Mouse (Mus musculus) hindbrain, embryonic 14.5 days (tissue): ENCODE measurements around the gene Mrps18a. TPM values are rescaled to one million over a fixed set of nuclear protein-coding genes. Genes with fewer than 3 reads are reported as not detected.
A peak's percentile ranks its signal among the peaks of the same experiment; 100 is the strongest.

Experiments used
- ATAC-seq: fragments of 200-750 bp; cut with Nextera tagmentation; 2 replicates; pipeline ENCODE4 v1.8.0; 2017; ENCODE audit warnings: moderate number of reproducible peaks, mild to moderate bottlenecking, moderate TSS enrichment, moderate library complexity; ENCODE audit not compliant: low FRiP score
- DNase-seq: peaks from one replicate; pipeline ENCODE4 v3.0.0-alpha.2; 2015; ENCODE audit warnings: low spot score
- H3K27ac ChIP-seq: fragments of 300-500 bp; sonication (generic); 2 replicates; pipeline ENCODE4 v1.5.1; 2014; ENCODE audit warnings: mild to moderate bottlenecking, moderate library complexity
- H3K27me3 ChIP-seq: fragments of 300-500 bp; sonication (generic); 2 replicates; pipeline ENCODE4 v1.6.1; 2014; ENCODE audit warnings: mild to moderate bottlenecking, low read length, mixed read lengths; ENCODE audit not compliant: control insufficient read depth, insufficient read depth
- H3K36me3 ChIP-seq: fragments of 300-500 bp; sonication (generic); replicated peaks from 2 replicates; pipeline ENCODE4 v1.6.1; 2014; ENCODE audit not compliant: control insufficient read depth, insufficient read depth
- H3K4me1 ChIP-seq: fragments of 300-500 bp; sonication (generic); replicated peaks from 2 replicates; pipeline ENCODE4 v1.6.1; 2014; ENCODE audit warnings: antibody characterized with exemption, low read length, mixed read lengths; ENCODE audit not compliant: control insufficient read depth, insufficient read depth
- H3K4me2 ChIP-seq: fragments of 300-500 bp; sonication (generic); replicated peaks from 2 replicates; pipeline ENCODE4 v1.6.1; 2014; ENCODE audit warnings: mild to moderate bottlenecking, moderate library complexity
- H3K4me3 ChIP-seq: fragments of 300-500 bp; sonication (generic); replicated peaks from 2 replicates; pipeline ENCODE4 v1.5.1; 2014; ENCODE audit warnings: mild to moderate bottlenecking, low read length
- H3K9ac ChIP-seq: fragments of 300-500 bp; sonication (generic); 2 replicates; pipeline ENCODE4 v1.6.1; 2014
- H3K9me3 ChIP-seq: fragments of 300-500 bp; sonication (generic); 2 replicates; pipeline ENCODE4 v1.6.1; 2016; ENCODE audit warnings: low read length; ENCODE audit not compliant: control insufficient read depth
- WGBS: fragments of 180-500 bp; shearing (Covaris S2); extraction: QIAGEN DNeasy Blood & Tissue Kit; methylation state at CpG from one replicate; pipeline ENCODE4 v1.1.7; 2014; 5-methylcytosine and 5-hydroxymethylcytosine counted together
- polyA plus RNA-seq: library from polyadenylated mRNA; unstranded; fragments of >200 nt; fragmentation: Nextera tagmentation; extraction: Ambion mirVana; gene quantifications from 2 replicates; pipeline ENCODE4 v1.2.1, GENCODE M21; 2014

The Mrps18a gene
- polyA plus RNA-seq, 1 experiment from 2014 or later, result 148 TPM

DNA sequence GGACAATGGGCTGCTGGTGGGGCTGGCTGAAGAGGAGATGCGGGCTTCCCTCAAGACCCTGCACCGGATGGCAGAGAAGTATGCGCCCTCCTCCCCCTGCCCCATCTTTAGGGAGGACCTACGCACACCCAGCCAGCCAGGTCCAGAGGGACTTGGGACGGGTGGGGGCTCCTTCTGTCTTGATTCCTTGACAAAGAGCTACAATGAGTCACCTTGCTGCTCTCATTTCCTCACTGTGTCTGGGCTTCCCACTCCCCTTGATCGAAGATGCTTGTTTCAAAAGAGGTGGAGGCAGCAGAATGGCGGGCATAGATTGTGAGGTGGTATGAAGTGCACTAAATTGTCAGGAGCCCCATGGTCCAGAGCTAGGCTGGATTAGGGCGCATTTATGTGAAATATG, 53.5 kb downstream of the Mrps18a start:
- DNase-seq (no peak), ATAC-seq (no peak)
- Histone ChIP-seq H3K9ac (no peak overlapping the region), H3K27me3 (no peaks in the 10 kb centered on the region), H3K27ac (no peak overlapping the region), H3K4me1 (peaks cover 12% of the 10 kb centered on the region), H3K9me3 (no peaks in the 10 kb centered on the region), H3K4me2 (no peak overlapping the region), H3K4me3 (no peak overlapping the region), H3K36me3 (peaks cover 62% of the 10 kb centered on the region)
- 95% methylated on average over 8 of the region's 8 CpGs for WGBS

DNA sequence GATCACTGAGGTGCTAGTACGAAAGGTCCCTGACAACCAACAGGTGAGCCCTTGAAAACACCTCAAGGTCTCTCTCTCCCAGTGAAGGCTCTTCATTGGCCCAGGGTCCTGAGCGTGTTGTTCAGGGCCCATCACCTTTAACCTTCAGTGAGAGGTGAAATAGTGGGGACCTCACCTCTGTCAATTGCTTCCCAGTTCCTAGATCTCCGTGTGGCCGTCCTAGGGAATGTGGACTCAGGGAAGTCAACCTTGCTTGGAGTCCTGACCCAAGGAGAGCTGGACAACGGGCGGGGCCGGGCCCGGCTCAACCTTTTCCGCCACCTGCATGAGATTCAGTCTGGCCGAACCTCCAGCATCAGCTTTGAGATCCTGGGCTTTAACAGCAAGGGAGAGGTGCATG, 54.0 kb downstream of the Mrps18a start:
- no peak overlapping the region for H3K4me2 ChIP-seq
- ATAC-seq (no peak), DNase-seq (no peak)
- H3K36me3 ChIP-seq, result peaks cover 66% of the 10 kb centered on the region
- no peak overlapping the region for H3K27ac ChIP-seq
- H3K9me3 ChIP-seq, result no peaks in the 10 kb centered on the region
- H3K27me3 ChIP-seq, result no peaks in the 10 kb centered on the region
- no peak overlapping the region for H3K4me3 ChIP-seq
- H3K9ac ChIP-seq, result no peak overlapping the region
- 93% methylated on average over 10 of the region's 10 CpGs for WGBS
- peaks cover 11% of the 10 kb centered on the region for H3K4me1 ChIP-seq

- Histone ChIP-seq H3K4me3 (no peak overlapping the region), H3K27me3 (no peaks in the 10 kb centered on the region), H3K9ac (no peak overlapping the region), H3K9me3 (no peaks in the 10 kb centered on the region), H3K4me1 (peaks cover 9% of the 10 kb centered on the region), H3K27ac (no peak overlapping the region), H3K4me2 (no peak overlapping the region), H3K36me3 (peaks cover 69% of the 10 kb centered on the region)
- ATAC-seq, result no peak
- WGBS, result 90% methylated on average over 12 of the region's 12 CpGs
- no peak for DNase-seq
Observed at GRCm38 (mm10) chr17:46165460-46165859, 54.7 kb downstream of the Mrps18a start.

DNA sequence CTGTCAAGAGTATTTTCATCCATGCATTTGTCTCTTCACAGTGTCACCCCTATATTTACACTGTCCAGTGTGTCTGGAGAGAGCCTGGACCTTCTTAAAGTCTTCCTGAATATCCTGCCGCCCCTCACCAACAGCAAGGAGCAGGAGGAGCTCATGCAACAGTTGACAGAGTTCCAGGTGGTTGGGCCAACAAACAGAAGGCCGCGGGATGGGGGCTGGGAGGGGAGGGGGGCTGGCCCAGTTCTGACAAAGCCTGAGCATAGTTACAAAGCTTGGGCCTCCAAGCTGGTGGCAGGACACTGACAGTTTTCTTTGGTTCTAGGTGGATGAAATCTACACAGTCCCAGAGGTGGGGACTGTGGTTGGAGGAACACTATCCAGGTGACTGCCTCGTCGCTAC, 55.5 kb downstream of the Mrps18a start:
- peaks cover 75% of the 10 kb centered on the region for H3K36me3 ChIP-seq

DNA sequence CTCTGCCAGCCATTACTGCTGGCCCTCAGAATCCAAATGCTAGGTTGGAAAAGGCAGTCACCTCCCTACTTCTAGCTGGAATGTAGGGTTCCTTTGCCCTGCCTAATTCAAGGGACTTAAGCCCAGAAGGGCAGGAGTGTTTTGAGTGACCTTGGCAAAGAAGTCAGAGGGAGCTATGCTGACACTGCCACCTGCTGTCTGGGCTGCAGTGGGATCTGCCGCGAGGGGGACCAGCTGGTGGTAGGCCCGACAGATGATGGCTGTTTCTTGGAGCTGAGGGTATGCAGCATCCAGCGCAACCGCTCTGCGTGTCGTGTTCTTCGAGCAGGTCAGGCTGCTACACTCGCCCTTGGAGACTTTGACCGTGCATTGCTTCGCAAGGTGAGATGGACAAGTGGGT, 56.2 kb downstream of the Mrps18a start:
- DNase-seq (no peak), ATAC-seq (no peak)
- Histone ChIP-seq H3K9ac (no peak overlapping the region), H3K9me3 (no peaks in the 10 kb centered on the region), H3K27me3 (no peaks in the 10 kb centered on the region), H3K4me3 (no peak overlapping the region), H3K36me3 (peaks cover 81% of the 10 kb centered on the region), H3K4me1 (peaks cover 2% of the 10 kb centered on the region), H3K4me2 (no peak overlapping the region), H3K27ac (no peak overlapping the region)
- WGBS, result 84% methylated on average over 11 of the region's 11 CpGs

More for the DNA sequence above, 55.5 kb downstream of the Mrps18a start:
- Histone ChIP-seq H3K4me2 (no peak overlapping the region), H3K9me3 (no peaks in the 10 kb centered on the region), H3K4me1 (peaks cover 9% of the 10 kb centered on the region), H3K27me3 (no peaks in the 10 kb centered on the region), H3K9ac (no peak overlapping the region), H3K27ac (no peak overlapping the region), H3K4me3 (no peak overlapping the region)
- DNase-seq (no peak), ATAC-seq (no peak)
- 89% methylated on average over 5 of the region's 5 CpGs for WGBS

GRCm38 (mm10) chr17:46168318-46168717, 57.5 kb downstream of the Mrps18a start:
- Histone ChIP-seq H3K36me3 (peaks cover 90% of the 10 kb centered on the region), H3K4me2 (no peak overlapping the region), H3K27me3 (no peaks in the 10 kb centered on the region), H3K9me3 (no peaks in the 10 kb centered on the region), H3K4me1 (no peaks in the 10 kb centered on the region), H3K9ac (no peak overlapping the region), H3K4me3 (no peak overlapping the region), H3K27ac (no peak overlapping the region)
- ATAC-seq (no peak), DNase-seq (no peak)
- WGBS, result 53% methylated on average over 5 of the region's 5 CpGs

GRCm38 (mm10) chr17:46168768-46169167, 58.0 kb downstream of the Mrps18a start:
- Histone ChIP-seq H3K27ac (no peak overlapping the region), H3K4me1 (no peaks in the 10 kb centered on the region), H3K4me2 (no peak overlapping the region), H3K9me3 (no peaks in the 10 kb centered on the region), H3K27me3 (no peaks in the 10 kb centered on the region), H3K36me3 (peaks cover 90% of the 10 kb centered on the region), H3K9ac (no peak overlapping the region), H3K4me3 (no peak overlapping the region)
- no peak for ATAC-seq
- no peak for DNase-seq
- WGBS, result 90% methylated on average over 5 of the region's 5 CpGs

DNA sequence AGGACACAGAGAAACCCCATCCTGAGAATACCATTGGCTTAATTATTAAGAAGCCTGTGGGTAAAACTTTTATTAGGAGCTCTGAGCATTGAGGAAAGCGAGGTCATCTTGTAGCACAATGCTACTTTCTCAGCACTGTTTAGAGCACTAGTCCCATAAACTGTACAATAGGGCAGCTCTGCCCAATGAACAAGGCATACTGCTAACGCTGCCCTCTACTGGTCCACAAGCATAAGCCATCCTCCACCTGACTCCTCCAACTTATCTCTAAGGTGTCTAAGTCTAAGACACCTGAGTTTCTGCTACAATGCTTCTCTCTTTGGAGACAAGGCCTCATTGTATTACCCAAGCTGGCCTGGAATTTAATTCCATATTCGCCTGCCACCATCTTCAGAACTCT, 59.8 kb downstream of the Mrps18a start:
- DNase-seq (peak; percentile 68), ATAC-seq (no peak)
- Histone ChIP-seq H3K36me3 (peaks cover 82% of the 10 kb centered on the region), H3K4me3 (no peak overlapping the region), H3K27ac (no peak overlapping the region), H3K4me2 (no peak overlapping the region), H3K27me3 (no peaks in the 10 kb centered on the region), H3K9me3 (no peaks in the 10 kb centered on the region), H3K9ac (no peak overlapping the region), H3K4me1 (no peaks in the 10 kb centered on the region)
- WGBS, result 85% methylated on average over 3 of the region's 3 CpGs
